Mouse (Mus musculus) CH12.LX (cell line): ENCODE data around the gene Camk2n1. TPM values are rescaled to one million over a fixed set of nuclear protein-coding genes. Genes with fewer than 3 reads are reported as not detected.

ENCODE experiments used
- DNase-seq: peaks from one replicate; pipeline ENCODE4 v3.0.0-alpha.2; 2013; ENCODE audit errors: extremely low read depth
- H3K27ac ChIP-seq: 2 replicates; pipeline ENCODE4 v1.5.1; 2012; ENCODE audit warnings: low read depth, mild to moderate bottlenecking, control low read depth, moderate library complexity; ENCODE audit not compliant: insufficient read depth
- H3K27me3 ChIP-seq: replicated peaks from 2 replicates; pipeline ENCODE3; 2012; ENCODE audit warnings: inconsistent platforms
- H3K36me3 ChIP-seq, 2 experiments: replicated peaks in 1 of 2; 2 replicates each; pipeline versions ENCODE3 to v1.6.1; 2012; ENCODE audit warnings: inconsistent platforms in 1 of 2, low read length in 1 of 2, mild to moderate bottlenecking in 1 of 2, mixed read lengths in 1 of 2, moderate library complexity in 1 of 2; ENCODE audit not compliant: control insufficient read depth in 1 of 2, insufficient read depth in 1 of 2
- H3K4me1 ChIP-seq, 2 experiments: 2 replicates each; pipeline ENCODE4 v1.6.1; 2012; ENCODE audit warnings: inconsistent platforms in 1 of 2, moderate library complexity in 1 of 2; ENCODE audit not compliant: insufficient read depth in 2 of 2, control insufficient read depth in 1 of 2
- H3K4me2 ChIP-seq: 2 replicates; pipeline ENCODE4 v1.6.1; 2012; ENCODE audit warnings: low read depth, mild to moderate bottlenecking, control low read depth; ENCODE audit not compliant: poor library complexity, insufficient read depth, severe bottlenecking
- H3K4me3 ChIP-seq, 3 experiments: fragments of 150-350 bp in 1 of 3; sonication (generic) in 1 of 3; replicated peaks in 1 of 3; 2 replicates each; pipeline versions ENCODE3 to v1.5.1; 2011 to 2012; ENCODE audit warnings: low read depth in 2 of 3, low read length in 2 of 3, mild to moderate bottlenecking in 2 of 3, moderate library complexity in 2 of 3, control low read depth in 1 of 3, improper control_type of control experiment in 1 of 3, inconsistent platforms in 1 of 3, mixed read lengths in 1 of 3; ENCODE audit not compliant: poor library complexity in 1 of 3
- H3K79me2 ChIP-seq: replicated peaks from 2 replicates; pipeline ENCODE4 v1.6.1; 2012; ENCODE audit warnings: mild to moderate bottlenecking, moderate library complexity; ENCODE audit not compliant: control insufficient read depth, poor library complexity, insufficient read depth, severe bottlenecking; ENCODE audit errors: extremely low read depth
- H3K9ac ChIP-seq: 2 replicates; pipeline ENCODE4 v1.6.1; 2012; ENCODE audit warnings: low read depth, mild to moderate bottlenecking, control low read depth, moderate library complexity; ENCODE audit not compliant: insufficient read depth
- H3K9me3 ChIP-seq: replicated peaks from 2 replicates; pipeline ENCODE3; 2012; ENCODE audit warnings: low read length, inconsistent platforms, mixed read lengths
- BHLHE40 ChIP-seq: IDR thresholded peaks from 2 replicates; pipeline ENCODE4 v1.6.1; 2011; ENCODE audit warnings: mild to moderate bottlenecking, low read depth, low read length, improper control_type of control experiment
- CHD1 ChIP-seq: IDR thresholded peaks from 2 replicates; pipeline ENCODE4 v1.6.1; 2012; ENCODE audit warnings: low read depth, low read length, improper control_type of control experiment, inconsistent platforms
- CTCF ChIP-seq, 2 experiments: IDR thresholded peaks in 1 of 2; conservative IDR thresholded peaks in 1 of 2; 2 replicates each; pipeline ENCODE4 v1.5.1; 2011 to 2012; ENCODE audit warnings: low read depth in 2 of 2, low read length in 2 of 2, improper control_type of control experiment in 1 of 2, inconsistent platforms in 1 of 2, mild to moderate bottlenecking in 1 of 2, moderate library complexity in 1 of 2
- E2F4 ChIP-seq: IDR thresholded peaks from 2 replicates; pipeline ENCODE4 v1.6.1; 2011; ENCODE audit warnings: low read depth, low read length, improper control_type of control experiment; ENCODE audit not compliant: insufficient replicate concordance
- ELF1 ChIP-seq: IDR thresholded peaks from 2 replicates; pipeline ENCODE4 v1.6.1; 2014; ENCODE audit warnings: low read depth, mild to moderate bottlenecking, inconsistent platforms, low read length, improper control_type of control experiment
- EP300 ChIP-seq: IDR thresholded peaks from 2 replicates; pipeline ENCODE4 v1.6.1; 2011; ENCODE audit warnings: low read length, improper control_type of control experiment
- ETS1 ChIP-seq: conservative IDR thresholded peaks from 2 replicates; pipeline ENCODE4 v1.6.1; 2012; ENCODE audit warnings: low read depth, mild to moderate bottlenecking, inconsistent platforms, low read length, improper control_type of control experiment, moderate library complexity
- GABPA ChIP-seq: IDR thresholded peaks from 2 replicates; pipeline ENCODE4 v1.6.1; 2012; ENCODE audit warnings: low read depth, low read length, improper control_type of control experiment, inconsistent platforms; ENCODE audit not compliant: insufficient replicate concordance
- IRF4 ChIP-seq: IDR thresholded peaks from 2 replicates; pipeline ENCODE4 v1.6.1; 2014; ENCODE audit warnings: low read depth, mild to moderate bottlenecking, inconsistent platforms, low read length, improper control_type of control experiment
- JUN ChIP-seq: IDR thresholded peaks from 2 replicates; pipeline ENCODE4 v1.6.1; 2011; ENCODE audit warnings: low read depth, mild to moderate bottlenecking, low read length, improper control_type of control experiment, moderate library complexity; ENCODE audit not compliant: insufficient read depth
- KAT2A ChIP-seq: IDR thresholded peaks from 2 replicates; pipeline ENCODE4 v1.6.1; 2012; ENCODE audit warnings: low read length, improper control_type of control experiment, inconsistent platforms; ENCODE audit not compliant: insufficient replicate concordance
- MAFK ChIP-seq: IDR thresholded peaks from 2 replicates; pipeline ENCODE4 v1.6.1; 2011; ENCODE audit warnings: low read length, improper control_type of control experiment; ENCODE audit not compliant: insufficient replicate concordance
- MAX ChIP-seq: IDR thresholded peaks from 2 replicates; pipeline ENCODE4 v1.6.1; 2011; ENCODE audit warnings: low read length, improper control_type of control experiment
- MAZ ChIP-seq: IDR thresholded peaks from 2 replicates; pipeline ENCODE4 v1.6.1; 2012; ENCODE audit warnings: low read depth, mild to moderate bottlenecking, inconsistent platforms, low read length, improper control_type of control experiment, moderate library complexity
- MEF2A ChIP-seq: IDR thresholded peaks from 2 replicates; pipeline ENCODE4 v1.6.1; 2014; ENCODE audit warnings: low read depth, mild to moderate bottlenecking, inconsistent platforms, low read length, improper control_type of control experiment, borderline replicate concordance
- MXI1 ChIP-seq: IDR thresholded peaks from 2 replicates; pipeline ENCODE4 v1.6.1; 2011; ENCODE audit warnings: mild to moderate bottlenecking, low read depth, low read length, improper control_type of control experiment
- MYC ChIP-seq: IDR thresholded peaks from 2 replicates; pipeline ENCODE4 v1.6.1; 2011; ENCODE audit warnings: low read depth, mild to moderate bottlenecking, improper control_type of control experiment, low read length
- NELFE ChIP-seq: IDR thresholded peaks from 2 replicates; pipeline ENCODE4 v1.6.1; 2011; ENCODE audit warnings: low read depth, low read length, improper control_type of control experiment
- NRF1 ChIP-seq: IDR thresholded peaks from 2 replicates; pipeline ENCODE4 v1.6.1; 2014; ENCODE audit warnings: low read depth, mild to moderate bottlenecking, inconsistent platforms, low read length, improper control_type of control experiment, moderate library complexity
- PAX5 ChIP-seq: IDR thresholded peaks from 2 replicates; pipeline ENCODE4 v1.6.1; 2012; ENCODE audit warnings: low read length, inconsistent platforms, mixed read lengths
- POLR2A ChIP-seq: IDR thresholded peaks from 2 replicates; pipeline ENCODE4 v1.6.1; 2011; ENCODE audit warnings: low read depth, mild to moderate bottlenecking, improper control_type of control experiment, low read length
- POLR2AphosphoS2 ChIP-seq: IDR thresholded peaks from 2 replicates; pipeline ENCODE4 v1.6.1; 2011; ENCODE audit warnings: low read depth, low read length, improper control_type of control experiment
- RCOR1 ChIP-seq: conservative IDR thresholded peaks from 2 replicates; pipeline ENCODE4 v1.6.1; 2012; ENCODE audit warnings: low read depth, mild to moderate bottlenecking, inconsistent platforms, low read length, improper control_type of control experiment
- SMC3 ChIP-seq: IDR thresholded peaks from 2 replicates; pipeline ENCODE4 v1.6.1; 2011; ENCODE audit warnings: low read depth, low read length, improper control_type of control experiment
- TBP ChIP-seq: conservative IDR thresholded peaks from 2 replicates; pipeline ENCODE4 v1.6.1; 2011; ENCODE audit warnings: low read depth, low read length, improper control_type of control experiment
- TCF12 ChIP-seq: IDR thresholded peaks from 2 replicates; pipeline ENCODE4 v1.6.1; 2014; ENCODE audit warnings: low read depth, mild to moderate bottlenecking, inconsistent platforms, low read length, improper control_type of control experiment
- UBTF ChIP-seq: IDR thresholded peaks from 2 replicates; pipeline ENCODE4 v1.6.1; 2012; ENCODE audit warnings: low read depth, mild to moderate bottlenecking, inconsistent platforms, low read length, improper control_type of control experiment, moderate library complexity
- USF1 ChIP-seq: IDR thresholded peaks from 2 replicates; pipeline ENCODE4 v1.6.1; 2014; ENCODE audit warnings: low read depth, mild to moderate bottlenecking, inconsistent platforms, low read length, improper control_type of control experiment
- USF2 ChIP-seq: conservative IDR thresholded peaks from 2 replicates; pipeline ENCODE4 v1.6.1; 2011; ENCODE audit warnings: low read depth, low read length, improper control_type of control experiment
- ZKSCAN1 ChIP-seq: IDR thresholded peaks from 2 replicates; pipeline ENCODE4 v1.6.1; 2012; ENCODE audit warnings: low read depth, inconsistent platforms, low read length, improper control_type of control experiment, borderline replicate concordance
- ZMIZ1 ChIP-seq: IDR thresholded peaks from 2 replicates; pipeline ENCODE4 v1.6.1; 2012; ENCODE audit warnings: low read depth, mild to moderate bottlenecking, inconsistent platforms, low read length, improper control_type of control experiment
- ZNF384 ChIP-seq: IDR thresholded peaks from 2 replicates; pipeline ENCODE4 v1.6.1; 2012; ENCODE audit warnings: low read depth, low read length, improper control_type of control experiment, inconsistent platforms
- dilution Hi-C: fragments of 300-500 bp; cut with MboI; formaldehyde crosslinking; loops from 2 replicates; pipeline ENCODE4 v1.14.3; 2020; ENCODE audit warnings: low sequenced_read_pairs; ENCODE audit not compliant: extremely low pct_unique_long_range_greater_than_20kb, extremely low pct_ligation_motif_present
- in situ Hi-C: fragments of 300-500 bp; cut with MboI; formaldehyde crosslinking; loops from 3 replicates; pipeline ENCODE4 v1.14.3; 2019; ENCODE audit warnings: low sequenced_read_pairs, low pct_ligation_motif_present, low pct_unique_long_range_greater_than_20kb, mixed read lengths
- polyA plus RNA-seq: library from polyadenylated mRNA; unstranded; fragments of >175 nt; gene quantifications from 2 replicates; pipeline ENCODE4 v1.2.1, GENCODE M21; 2012; ENCODE audit warnings: low read depth; ENCODE audit not compliant: insufficient read length
- total RNA-seq, 2 experiments: library from RNA; depleted of rRNA; stranded (reverse); fragments of 300-350 nt in 1 of 2; fragments of >200 nt in 1 of 2; gene quantifications; 2 replicates each; pipeline ENCODE4 v1.2.3; 2012 to 2014

The Camk2n1 gene
- total and polyA plus RNA-seq, 3 experiments, result 0.13 TPM; not detected in 2

DNA sequence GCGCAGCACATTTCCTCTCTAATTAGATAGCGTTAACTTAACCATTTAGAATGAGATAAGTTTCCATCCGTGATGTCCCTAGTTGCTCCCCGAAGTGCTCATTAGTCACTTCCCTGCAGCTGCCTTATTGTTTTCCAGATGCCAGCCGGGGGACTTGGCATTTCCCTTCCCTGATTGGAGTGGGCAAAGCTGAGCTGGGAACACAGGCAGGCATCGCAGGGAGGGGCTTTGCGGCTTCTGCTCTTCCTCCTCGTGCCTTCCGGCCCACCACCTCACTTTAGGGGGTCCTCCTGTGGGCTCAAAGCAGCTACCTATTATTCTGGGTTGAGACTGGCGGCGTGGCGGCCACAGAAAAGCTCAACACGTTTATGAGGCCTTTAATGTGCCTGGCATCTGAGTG is 7.1 kb upstream of the Camk2n1 start:
- Histone ChIP-seq H3K36me3 (peaks cover 0 to 10% of the 10 kb centered on the region in 2 experiments), H3K27me3 (peaks cover 41% of the 10 kb centered on the region), H3K27ac (no peak overlapping the region), H3K4me3 (no peak overlapping the region), H3K4me2 (no peak overlapping the region), H3K4me1 (peaks cover 0 to 4% of the 10 kb centered on the region in 2 experiments; a peak in 2 of 4 replicates), H3K9me3 (peaks cover 2% of the 10 kb centered on the region), H3K9ac (no peak overlapping the region), H3K79me2 (no peaks in the 10 kb centered on the region)
- dilution Hi-C loops (no loop called here), in situ Hi-C loops (loop anchor here (10.0 kb wide), 1 partner anchor 408 kb away; no protein-coding TSS in a partner anchor)
- DNase-seq, result no peak
- TF ChIP-seq USF2 (no peak), TCF12 (no peak), IRF4 (no peak), TBP (no peak)

DNA sequence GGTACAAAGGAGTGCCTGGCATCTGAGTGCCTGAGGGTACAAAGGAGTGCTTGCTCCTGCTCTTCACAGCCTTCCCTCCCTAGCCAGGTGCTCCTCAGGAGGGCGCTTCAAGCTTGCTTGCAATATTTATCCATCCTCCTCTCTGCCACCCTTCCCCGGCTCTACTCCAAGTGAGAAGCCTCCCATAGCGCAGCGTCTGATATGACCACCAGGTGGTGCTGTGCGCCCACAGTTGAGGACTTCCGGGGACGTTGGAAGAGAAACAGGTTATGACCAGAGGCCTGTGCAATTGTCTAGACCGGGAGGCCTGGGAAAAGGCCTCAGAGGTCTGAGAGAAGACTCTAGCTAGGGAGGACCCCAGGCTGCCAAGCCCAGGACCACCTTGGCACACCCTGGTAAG is 6.7 kb upstream of the Camk2n1 start:
- no peaks in the 10 kb centered on the region for H3K79me2 ChIP-seq
- no peak overlapping the region for H3K27ac ChIP-seq
- no peak overlapping the region for H3K4me3 ChIP-seq
- peaks cover 0 to 6% of the 10 kb centered on the region in 2 experiments for H3K36me3 ChIP-seq
- in situ Hi-C loops (loop anchor here (10.0 kb wide), 1 partner anchor 407 kb away; no protein-coding TSS in a partner anchor), dilution Hi-C loops (no loop called here)
- peaks cover 45% of the 10 kb centered on the region for H3K27me3 ChIP-seq
- H3K4me1 ChIP-seq, result peaks cover 0 to 4% of the 10 kb centered on the region in 2 experiments; a peak in 2 of 4 replicates
- peak; percentile 85 for DNase-seq
- H3K9me3 ChIP-seq, result peaks cover 2% of the 10 kb centered on the region
- H3K9ac ChIP-seq, result 0 out of 2 replicates have a peak overlapping the region, but pooled peaks have one; percentile 35
- peak overlapping the region; percentile 49; the same call in 1 of the 2 replicates for H3K4me2 ChIP-seq
- TF ChIP-seq MYC, result no peak
- peak; percentile 29; the same call in 1 of the 2 replicates for TF ChIP-seq TCF12
- no peak for TF ChIP-seq TBP
- no peak for TF ChIP-seq ZNF384
- 0 out of 2 replicates have a peak, but pooled peaks have one; percentile 40 for TF ChIP-seq MEF2A
- TF ChIP-seq MXI1, result no peak
- TF ChIP-seq MAFK, result no peak
- TF ChIP-seq CTCF (conservative IDR thresholded peaks at IDR 0.05 in 1 of 2, IDR thresholded peaks at IDR 0.05 in 1 of 2; ENCODE audit: low read depth in 2 of 2, low read length in 2 of 2), result peak; percentile 50 to 97
- TF ChIP-seq E2F4, result no peak
- TF ChIP-seq POLR2A, result no peak
- TF ChIP-seq NRF1, result no peak
- TF ChIP-seq SMC3, result peak; percentile 97
- no peak for TF ChIP-seq KAT2A
- TF ChIP-seq IRF4, result peak; percentile 37; the same call in 1 of the 2 replicates
- no peak for TF ChIP-seq ZKSCAN1
- no peak for TF ChIP-seq PAX5
- peak; percentile 58; the same call in 1 of the 2 replicates for TF ChIP-seq NELFE
- TF ChIP-seq BHLHE40, result no peak
- no peak for TF ChIP-seq RCOR1
- peak; percentile 89 for TF ChIP-seq ELF1
- no peak for TF ChIP-seq EP300
- no peak for TF ChIP-seq ETS1
- no peak for TF ChIP-seq MAZ
- TF ChIP-seq UBTF, result no peak
- no peak; the same call in 1 of the 2 replicates for TF ChIP-seq MAX
- TF ChIP-seq JUN, result no peak
- no peak for TF ChIP-seq GABPA
- no peak for TF ChIP-seq POLR2AphosphoS2
- TF ChIP-seq CHD1, result no peak
- no peak for TF ChIP-seq USF1
- TF ChIP-seq USF2, result no peak
- TF ChIP-seq ZMIZ1, result no peak
